Mouse (Mus musculus) A20 (cell line): ENCODE measurements around the gene Cacna1f.

Source experiments
- DNase-seq: peaks from one replicate; pipeline ENCODE4 v3.0.0-alpha.2; 2011; ENCODE audit warnings: low read depth, low spot score

Gene Cacna1f

DNA sequence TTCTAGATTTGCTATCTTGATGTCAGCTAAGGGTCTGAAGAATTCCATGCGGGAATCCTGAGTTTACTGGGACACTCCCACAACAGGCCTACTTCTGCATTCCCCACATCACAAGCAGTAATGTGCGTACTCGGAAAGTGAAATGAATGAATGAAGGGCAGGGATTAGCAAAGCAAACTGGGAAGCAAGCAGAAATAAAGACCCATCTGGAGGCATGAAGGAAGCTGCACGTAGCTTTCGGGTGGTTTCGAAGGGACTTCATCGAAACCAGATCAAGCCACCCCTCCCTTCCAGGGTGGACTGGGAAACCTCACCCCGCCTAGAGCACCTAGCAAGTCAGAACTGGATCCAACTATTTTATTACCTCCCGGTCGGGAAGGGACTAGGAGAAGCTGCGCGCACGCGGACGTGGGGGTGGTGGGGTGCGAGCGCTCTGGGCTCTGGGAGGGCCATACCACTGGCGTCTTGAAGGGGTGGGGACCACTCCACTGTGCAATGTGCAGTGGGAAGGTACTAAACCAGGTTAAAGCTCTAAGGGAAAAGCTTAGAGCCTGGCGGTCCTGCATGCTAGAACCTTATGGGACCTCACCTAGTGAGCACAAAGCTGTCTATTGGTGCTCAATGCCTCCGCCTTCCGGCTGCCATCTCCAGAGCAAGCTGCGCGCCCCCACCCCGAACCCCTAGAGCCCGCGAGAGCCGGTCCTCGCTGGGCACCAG lies 67.6 kb downstream of the Cacna1f start:
- DNase-seq = no peak

GRCm38 (mm10) chrX:7675001-7675380 lies 68.1 kb downstream of the Cacna1f start:
- no peak for DNase-seq

GRCm38 (mm10) chrX:7678986-7679385 lies 72.1 kb downstream of the Cacna1f start:
- DNase-seq = no peak

GRCm38 (mm10) chrX:7679405-7680056 lies 72.6 kb downstream of the Cacna1f start:
- DNase-seq = peak; percentile 91

DNA sequence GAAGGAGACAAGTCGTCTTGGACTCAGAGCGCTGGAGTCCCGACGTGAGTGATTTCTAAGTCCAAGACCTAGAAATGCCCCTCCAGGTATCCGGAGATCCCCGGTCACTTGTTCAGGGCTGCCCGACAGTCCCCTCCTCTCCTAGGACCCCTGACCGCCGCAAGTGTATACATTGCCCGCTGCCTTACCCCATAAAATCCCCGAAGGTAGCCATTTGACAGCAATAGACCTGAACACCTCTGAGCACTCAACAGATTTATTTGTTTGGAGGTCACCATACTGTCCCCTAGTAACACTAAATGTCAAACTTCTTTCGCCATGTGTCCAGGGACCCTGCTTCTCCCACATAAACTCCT lies 73.2 kb downstream of the Cacna1f start:
- DNase-seq = no peak

GRCm38 (mm10) chrX:7680864-7681263 lies 74.0 kb downstream of the Cacna1f start, which contains the start of gene Magix:
Gene Magix (minus strand): TSS chrX:7681251.
- DNase-seq = no peak
